Mouse (Mus musculus) hindbrain, embryonic 15.5 days (tissue): ENCODE results near the gene Megf8. TPM values are rescaled to one million over a fixed set of nuclear protein-coding genes. Genes with fewer than 3 reads are reported as not detected.
"Not testable (repeated sequence)": the region's sequence is repeated elsewhere in the genome, so short reads cannot be mapped to it uniquely, and the experiment has no call there.

Experiments used
- ATAC-seq: fragments of 200-750 bp; cut with Nextera tagmentation; 2 replicates; pipeline ENCODE4 v1.8.0; 2017; ENCODE audit warnings: low read depth, moderate number of reproducible peaks, moderate TSS enrichment; ENCODE audit not compliant: low FRiP score
- H3K27ac ChIP-seq: fragments of 300-500 bp; sonication (generic); replicated peaks from 2 replicates; pipeline ENCODE4 v1.5.1; 2015; ENCODE audit warnings: mild to moderate bottlenecking, inconsistent platforms
- H3K27me3 ChIP-seq: fragments of 300-500 bp; sonication (generic); 2 replicates; pipeline ENCODE4 v1.6.1; 2015; ENCODE audit warnings: control low read depth, inconsistent platforms
- H3K36me3 ChIP-seq: fragments of 300-500 bp; sonication (generic); 2 replicates; pipeline ENCODE4 v1.6.1; 2015; ENCODE audit warnings: control low read depth, inconsistent platforms
- H3K4me1 ChIP-seq: fragments of 300-500 bp; sonication (generic); replicated peaks from 2 replicates; pipeline ENCODE4 v1.6.1; 2015; ENCODE audit warnings: control low read depth, inconsistent platforms
- H3K4me2 ChIP-seq: fragments of 300-500 bp; sonication (generic); 2 replicates; pipeline ENCODE4 v1.6.1; 2015; ENCODE audit warnings: moderate library complexity, mild to moderate bottlenecking, inconsistent platforms
- H3K4me3 ChIP-seq: fragments of 300-500 bp; sonication (generic); 2 replicates; pipeline ENCODE4 v1.5.1; 2015; ENCODE audit warnings: mild to moderate bottlenecking, inconsistent platforms
- H3K9ac ChIP-seq: fragments of 300-500 bp; sonication (generic); 2 replicates; pipeline ENCODE4 v1.6.1; 2015; ENCODE audit warnings: inconsistent platforms
- H3K9me3 ChIP-seq: fragments of 300-500 bp; sonication (generic); 2 replicates; pipeline ENCODE4 v1.6.1; 2016; ENCODE audit warnings: control low read depth, inconsistent platforms
- WGBS: fragments of 180-500 bp; shearing (Covaris S2); methylation state at CpG from one replicate; pipeline ENCODE4 v1.1.7; 2015; 5-methylcytosine and 5-hydroxymethylcytosine counted together
- polyA plus RNA-seq: library from polyadenylated mRNA; unstranded; fragments of >200 nt; fragmentation: Nextera tagmentation; extraction: Ambion mirVana; gene quantifications from 2 replicates; pipeline ENCODE4 v1.2.1, GENCODE M21; 2015

The Megf8 gene
- polyA plus RNA-seq, 1 experiment from 2014 or later, result 23.9 TPM

- peaks cover 4% of the 10 kb centered on the region for H3K36me3 ChIP-seq
- H3K4me2 ChIP-seq, result peak overlapping the region; percentile 70; the same call in 1 of the 2 replicates
- no peak for ATAC-seq
- H3K4me1 ChIP-seq, result peaks cover 50% of the 10 kb centered on the region
- no peak overlapping the region for H3K27ac ChIP-seq
- no peaks in the 10 kb centered on the region for H3K9me3 ChIP-seq
- no peak overlapping the region for H3K4me3 ChIP-seq
- H3K27me3 ChIP-seq, result no peaks in the 10 kb centered on the region
- no peak overlapping the region for H3K9ac ChIP-seq
- WGBS, result 46% methylated on average over 7 of the region's 7 CpGs
Measured at GRCm38 (mm10) chr7:25392851-25393250, 75.9 kb downstream of the Megf8 start.

- WGBS, result 74% methylated on average over 8 of the region's 8 CpGs
- Histone ChIP-seq H3K27me3 (no peaks in the 10 kb centered on the region), H3K27ac (no peak overlapping the region), H3K9me3 (no peaks in the 10 kb centered on the region), H3K4me3 (peak overlapping the region; percentile 78), H3K9ac (no peak overlapping the region), H3K4me2 (peak overlapping the region; percentile 70), H3K4me1 (peaks cover 50% of the 10 kb centered on the region), H3K36me3 (no peaks in the 10 kb centered on the region)
- no peak for ATAC-seq
Measured at GRCm38 (mm10) chr7:25393451-25394210, 76.7 kb downstream of the Megf8 start.

GRCm38 (mm10) chr7:25394754-25395153 is 77.8 kb downstream of the Megf8 start:
- peak overlapping the region; percentile 70 for H3K4me2 ChIP-seq
- peak overlapping the region; percentile 83 for H3K27ac ChIP-seq
- WGBS, result 8% methylated on average over 7 of the region's 7 CpGs
- peak overlapping the region; percentile 78 for H3K4me3 ChIP-seq
- peaks cover 50% of the 10 kb centered on the region for H3K4me1 ChIP-seq
- H3K9me3 ChIP-seq, result no peaks in the 10 kb centered on the region
- no peak for ATAC-seq
- H3K36me3 ChIP-seq, result no peaks in the 10 kb centered on the region
- no peaks in the 10 kb centered on the region for H3K27me3 ChIP-seq
- peak overlapping the region; percentile 79 for H3K9ac ChIP-seq

- under 1% methylated on average over 22 of the region's 22 CpGs for WGBS
- ATAC-seq, result peak; percentile 55
- H3K4me3 ChIP-seq, result peak overlapping the region; percentile 78
- no peaks in the 10 kb centered on the region for H3K36me3 ChIP-seq
- H3K27ac ChIP-seq, result peak overlapping the region; percentile 83
- H3K9ac ChIP-seq, result peak overlapping the region; percentile 79
- H3K4me2 ChIP-seq, result peak overlapping the region; percentile 70
- H3K9me3 ChIP-seq, result no peaks in the 10 kb centered on the region
- no peaks in the 10 kb centered on the region for H3K27me3 ChIP-seq
- H3K4me1 ChIP-seq, result peaks cover 47% of the 10 kb centered on the region
Measured at GRCm38 (mm10) chr7:25395186-25395557, 78.2 kb downstream of the Megf8 start.

- ATAC-seq, result peak; percentile 96
- Histone ChIP-seq H3K36me3 (no peaks in the 10 kb centered on the region), H3K27ac (peak overlapping the region; percentile 83)
Measured at GRCm38 (mm10) chr7:25395558-25396521, 78.9 kb downstream of the Megf8 start.

GRCm38 (mm10) chr7:25396621-25397020 is 79.7 kb downstream of the Megf8 start:
- Histone ChIP-seq H3K27me3 (no peaks in the 10 kb centered on the region), H3K4me1 (peaks cover 37% of the 10 kb centered on the region), H3K4me2 (peak overlapping the region; percentile 70), H3K9ac (no peak overlapping the region), H3K4me3 (peak overlapping the region; percentile 78), H3K9me3 (no peaks in the 10 kb centered on the region), H3K27ac (peak overlapping the region; percentile 83), H3K36me3 (no peaks in the 10 kb centered on the region)
- WGBS, result 87% methylated on average over 14 of the region's 14 CpGs
- ATAC-seq, result peak; percentile 15; the same call in 1 of the 2 replicates

More at GRCm38 (mm10) chr7:25395558-25396521, 78.9 kb downstream of the Megf8 start:
- H3K9me3 ChIP-seq, result no peaks in the 10 kb centered on the region
- WGBS, result 5% methylated on average over 49 of the region's 52 CpGs
- peak overlapping the region; percentile 79 for H3K9ac ChIP-seq
- peak overlapping the region; percentile 70 for H3K4me2 ChIP-seq
- H3K4me3 ChIP-seq, result peak overlapping the region; percentile 78
- peaks cover 42% of the 10 kb centered on the region for H3K4me1 ChIP-seq
- H3K27me3 ChIP-seq, result no peaks in the 10 kb centered on the region

GRCm38 (mm10) chr7:25398610-25399009 is 81.6 kb downstream of the Megf8 start, which contains the start of gene Lipe:
Lipe (minus strand) TSS chr7:25398710.
- Histone ChIP-seq H3K9ac (no peak within 1 kb of the TSS), H3K4me2 (no peak within 1 kb of the TSS), H3K4me3 (no peak within 1 kb of the TSS), H3K4me1 (peaks cover 25% of the 10 kb centered on the region), H3K36me3 (no peaks in the 10 kb centered on the region), H3K27me3 (no peaks in the 10 kb centered on the region), H3K9me3 (no peaks in the 10 kb centered on the region), H3K27ac (no peak within 1 kb of the TSS)
- ATAC-seq, result no peak
- 100% methylated on average over 1 of the region's 1 CpGs for WGBS

GRCm38 (mm10) chr7:25399028-25399427 is 82.1 kb downstream of the Megf8 start:
- not testable (repeated sequence) for ATAC-seq, H3K36me3 ChIP-seq, H3K4me2 ChIP-seq, H3K9ac ChIP-seq, H3K9me3 ChIP-seq, H3K4me3 ChIP-seq, H3K27ac ChIP-seq, H3K27me3 ChIP-seq
- peaks cover 21% of the 10 kb centered on the region for H3K4me1 ChIP-seq

- no peak overlapping the region for H3K9ac ChIP-seq
Measured at GRCm38 (mm10) chr7:25401551-25401950, 84.6 kb downstream of the Megf8 start.

GRCm38 (mm10) chr7:25401986-25402385 is 85.0 kb downstream of the Megf8 start:
- Histone ChIP-seq H3K36me3 (no peaks in the 10 kb centered on the region), H3K27me3 (no peaks in the 10 kb centered on the region), H3K9ac (no peak overlapping the region), H3K4me3 (no peak overlapping the region), H3K4me2 (no peak overlapping the region), H3K27ac (no peak overlapping the region), H3K4me1 (peaks cover 3% of the 10 kb centered on the region), H3K9me3 (no peaks in the 10 kb centered on the region)
- no peak for ATAC-seq
- WGBS, result 37% methylated on average over 5 of the region's 5 CpGs

More at GRCm38 (mm10) chr7:25401551-25401950, 84.6 kb downstream of the Megf8 start:
- ATAC-seq, result no peak
- Histone ChIP-seq H3K4me2 (no peak overlapping the region), H3K36me3 (no peaks in the 10 kb centered on the region), H3K4me3 (no peak overlapping the region), H3K9me3 (no peaks in the 10 kb centered on the region), H3K4me1 (peaks cover 7% of the 10 kb centered on the region), H3K27me3 (no peaks in the 10 kb centered on the region), H3K27ac (no peak overlapping the region)
- 70% methylated on average over 2 of the region's 2 CpGs for WGBS

- H3K4me3 ChIP-seq, result no peak overlapping the region
- H3K36me3 ChIP-seq, result no peaks in the 10 kb centered on the region
- H3K27ac ChIP-seq, result no peak overlapping the region
- no peak overlapping the region for H3K4me2 ChIP-seq
- 0% methylated on average over 2 of the region's 2 CpGs for WGBS
- ATAC-seq, result no peak
- H3K27me3 ChIP-seq, result no peaks in the 10 kb centered on the region
- no peaks in the 10 kb centered on the region for H3K4me1 ChIP-seq
- no peak overlapping the region for H3K9ac ChIP-seq
- no peaks in the 10 kb centered on the region for H3K9me3 ChIP-seq
Measured at GRCm38 (mm10) chr7:25402671-25403101, 85.7 kb downstream of the Megf8 start.

- no peak overlapping the region for H3K4me3 ChIP-seq
- 90% methylated on average over 7 of the region's 7 CpGs for WGBS
- no peaks in the 10 kb centered on the region for H3K4me1 ChIP-seq
- no peaks in the 10 kb centered on the region for H3K9me3 ChIP-seq
- H3K36me3 ChIP-seq, result no peaks in the 10 kb centered on the region
- no peaks in the 10 kb centered on the region for H3K27me3 ChIP-seq
- H3K4me2 ChIP-seq, result no peak overlapping the region
- H3K27ac ChIP-seq, result no peak overlapping the region
- ATAC-seq, result no peak
- no peak overlapping the region for H3K9ac ChIP-seq
Measured at GRCm38 (mm10) chr7:25406468-25406867, 89.5 kb downstream of the Megf8 start.
